Mouse (Mus musculus) neural tube, embryonic 13.5 days (tissue): ENCODE data around the gene Tlr7. TPM values are rescaled to one million over a fixed set of nuclear protein-coding genes. Genes with fewer than 3 reads are reported as not detected.

Experiments used
- ATAC-seq: fragments of 200-750 bp; cut with Nextera tagmentation; 2 replicates; pipeline ENCODE4 v1.8.0; 2017; ENCODE audit warnings: low read depth, mild to moderate bottlenecking, moderate TSS enrichment, moderate library complexity
- H3K27ac ChIP-seq: fragments of 300-500 bp; sonication (generic); replicated peaks from 2 replicates; pipeline ENCODE4 v1.5.1; 2015; ENCODE audit warnings: moderate library complexity, mild to moderate bottlenecking, inconsistent platforms
- H3K27me3 ChIP-seq: fragments of 300-500 bp; sonication (generic); 2 replicates; pipeline ENCODE4 v1.6.1; 2015; ENCODE audit warnings: mild to moderate bottlenecking, inconsistent platforms
- H3K36me3 ChIP-seq: fragments of 300-500 bp; sonication (generic); 2 replicates; pipeline ENCODE4 v1.6.1; 2015; ENCODE audit warnings: mild to moderate bottlenecking, inconsistent platforms
- H3K4me1 ChIP-seq: fragments of 300-500 bp; sonication (generic); replicated peaks from 2 replicates; pipeline ENCODE4 v1.6.1; 2015; ENCODE audit warnings: inconsistent platforms
- H3K4me2 ChIP-seq: fragments of 300-500 bp; sonication (generic); 2 replicates; pipeline ENCODE4 v1.6.1; 2015; ENCODE audit warnings: inconsistent platforms, mild to moderate bottlenecking, moderate library complexity
- H3K4me3 ChIP-seq: fragments of 300-500 bp; sonication (generic); 2 replicates; pipeline ENCODE4 v1.5.1; 2015; ENCODE audit warnings: mild to moderate bottlenecking, inconsistent platforms
- H3K9ac ChIP-seq: fragments of 300-500 bp; sonication (generic); 2 replicates; pipeline ENCODE4 v1.6.1; 2015; ENCODE audit warnings: moderate library complexity, mild to moderate bottlenecking, inconsistent platforms
- H3K9me3 ChIP-seq: fragments of 300-500 bp; sonication (generic); 2 replicates; pipeline ENCODE4 v1.6.1; 2016; ENCODE audit warnings: inconsistent platforms
- WGBS: fragments of 180-500 bp; shearing (Covaris S2); methylation state at CpG from one replicate; pipeline ENCODE4 v1.1.7; 2015; 5-methylcytosine and 5-hydroxymethylcytosine counted together
- polyA plus RNA-seq: library from polyadenylated mRNA; unstranded; fragments of >200 nt; fragmentation: Nextera tagmentation; extraction: Ambion mirVana; gene quantifications from 2 replicates; pipeline ENCODE4 v1.2.1, GENCODE M21; 2015

Gene Tlr7
- polyA plus RNA-seq, 1 experiment from 2014 or later = 0.57 TPM

GRCm38 (mm10) chrX:167264086-167264485, 66.3 kb downstream of the Tlr7 start, which contains the start of gene Tlr8:
TSS of gene Tlr8 (minus strand) at chrX:167264329.
- Histone ChIP-seq H3K9me3 (no peaks in the 10 kb centered on the region), H3K27me3 (peaks cover 47% of the 10 kb centered on the region), H3K36me3 (no peaks in the 10 kb centered on the region), H3K4me2 (no peak within 1 kb of the TSS), H3K27ac (no peak within 1 kb of the TSS), H3K9ac (no peak within 1 kb of the TSS), H3K4me3 (no peak within 1 kb of the TSS), H3K4me1 (no peaks in the 10 kb centered on the region)
- no peak for ATAC-seq
- WGBS = 83% methylated on average over 4 of the region's 4 CpGs

GRCm38 (mm10) chrX:167263530-167263929, 66.8 kb downstream of the Tlr7 start:
- ATAC-seq = no peak
- WGBS = 87% methylated on average over 4 of the region's 4 CpGs
- H3K27me3 ChIP-seq = peaks cover 48% of the 10 kb centered on the region
- H3K9ac ChIP-seq = no peak overlapping the region
- H3K4me2 ChIP-seq = no peak overlapping the region
- no peaks in the 10 kb centered on the region for H3K36me3 ChIP-seq
- no peak overlapping the region for H3K4me3 ChIP-seq
- H3K27ac ChIP-seq = no peak overlapping the region
- no peaks in the 10 kb centered on the region for H3K9me3 ChIP-seq
- H3K4me1 ChIP-seq = no peaks in the 10 kb centered on the region

Other genes starting within 250 kb of the Tlr7 start
- 6,861 and 7,374 TPM in 2 replicates for gene Tmsb4x, start 121.2 kb downstream of the Tlr7 start, polyA plus RNA-seq
- gene Tlr8, start 66.2 kb downstream of the Tlr7 start, polyA plus RNA-seq = 0.06 TPM in 1 of 2 replicates, not detected in the other
- gene Prps2, start 52.2 kb upstream of the Tlr7 start, polyA plus RNA-seq = 9.0 and 9.6 TPM in 2 replicates